Mouse (Mus musculus) MEL (cell line): ENCODE measurements around the gene Gm13691. TPM values are rescaled to one million over a fixed set of nuclear protein-coding genes. Genes with fewer than 3 reads are reported as not detected.

Experiments
- DNase-seq: peaks from one replicate; pipeline ENCODE4 v3.0.0; 2011; ENCODE audit warnings: low read depth, low spot score
- H3K27ac ChIP-seq: 2 replicates; pipeline ENCODE4 v1.5.1; 2012; ENCODE audit warnings: low read depth, mild to moderate bottlenecking, control low read depth, low read length, moderate library complexity; ENCODE audit not compliant: control insufficient read depth
- H3K27me3 ChIP-seq, 2 experiments: fragments of 150-350 bp in 1 of 2; sonication (generic) in 1 of 2; 2 replicates each; pipeline ENCODE4 v1.6.1; 2012; ENCODE audit warnings: low read length in 2 of 2, mild to moderate bottlenecking in 2 of 2, improper control_type of control experiment in 1 of 2, moderate library complexity in 1 of 2; ENCODE audit not compliant: insufficient read depth in 2 of 2, control insufficient read depth in 1 of 2
- H3K36me3 ChIP-seq, 2 experiments: 2 replicates each; pipeline ENCODE4 v1.6.1; 2012 to 2014; ENCODE audit warnings: low read length in 2 of 2, improper control_type of control experiment in 1 of 2, inconsistent platforms in 1 of 2, mild to moderate bottlenecking in 1 of 2; ENCODE audit not compliant: insufficient read depth in 2 of 2, control insufficient read depth in 1 of 2
- H3K4me1 ChIP-seq, 2 experiments: fragments of 150-350 bp in 1 of 2; sonication (generic) in 1 of 2; 2 replicates each; pipeline ENCODE4 v1.6.1; 2012; ENCODE audit warnings: low read length in 2 of 2, improper control_type of control experiment in 1 of 2, mild to moderate bottlenecking in 1 of 2; ENCODE audit not compliant: insufficient read depth in 2 of 2, control insufficient read depth in 1 of 2
- H3K4me3 ChIP-seq, 2 experiments: fragments of 150-350 bp in 1 of 2; sonication (generic) in 1 of 2; 2 replicates each; pipeline ENCODE4 v1.5.1; 2012; ENCODE audit warnings: low read depth in 2 of 2, low read length in 2 of 2, mild to moderate bottlenecking in 2 of 2, moderate library complexity in 2 of 2, control low read depth in 1 of 2, improper control_type of control experiment in 1 of 2; ENCODE audit not compliant: control insufficient read depth in 1 of 2, insufficient read depth in 1 of 2
- H3K79me2 ChIP-seq: 2 replicates; pipeline ENCODE4 v1.6.1; 2012; ENCODE audit warnings: mild to moderate bottlenecking, low read length, moderate library complexity; ENCODE audit not compliant: control insufficient read depth, poor library complexity, insufficient read depth
- H3K9ac ChIP-seq: 2 replicates; pipeline ENCODE4 v1.6.1; 2012; ENCODE audit warnings: low read depth, mild to moderate bottlenecking, control low read depth, low read length, moderate library complexity; ENCODE audit not compliant: control insufficient read depth, poor library complexity, severe bottlenecking
- H3K9me3 ChIP-seq: fragments of 150-350 bp; sonication (generic); replicated peaks from 2 replicates; pipeline ENCODE4 v1.6.1; 2012; ENCODE audit warnings: mild to moderate bottlenecking, low read length, improper control_type of control experiment, moderate library complexity; ENCODE audit not compliant: insufficient read depth
- E2F4 ChIP-seq: IDR thresholded peaks from 2 replicates; pipeline ENCODE4 v1.6.1; 2011; ENCODE audit warnings: low read depth, low read length, improper control_type of control experiment, borderline replicate concordance
- ETS1 ChIP-seq: IDR thresholded peaks from 2 replicates; pipeline ENCODE4 v1.6.1; 2012; ENCODE audit warnings: low read depth, mild to moderate bottlenecking, inconsistent platforms, low read length, improper control_type of control experiment, moderate library complexity
- MEF2A ChIP-seq: IDR thresholded peaks from 2 replicates; pipeline ENCODE4 v1.6.1; 2014; ENCODE audit warnings: low read depth, mild to moderate bottlenecking, inconsistent platforms, low read length, improper control_type of control experiment; ENCODE audit not compliant: poor library complexity, insufficient replicate concordance, severe bottlenecking; ENCODE audit errors: extremely low read depth
- MYC ChIP-seq: IDR thresholded peaks from 2 replicates; pipeline ENCODE4 v1.6.1; 2011; ENCODE audit warnings: low read depth, mild to moderate bottlenecking, low read length, improper control_type of control experiment, moderate library complexity
- RCOR1 ChIP-seq: IDR thresholded peaks from 2 replicates; pipeline ENCODE4 v1.6.1; 2012; ENCODE audit warnings: low read depth, mild to moderate bottlenecking, inconsistent platforms, low read length, improper control_type of control experiment
- USF1 ChIP-seq: IDR thresholded peaks from 2 replicates; pipeline ENCODE4 v1.6.1; 2014; ENCODE audit warnings: low read depth, mild to moderate bottlenecking, inconsistent platforms, low read length, improper control_type of control experiment, moderate library complexity
- polyA plus RNA-seq, 2 experiments: library from polyadenylated mRNA; stranded (reverse) in 1 of 2; unstranded in 1 of 2; fragments of >175 nt in 1 of 2; fragments of >200 nt in 1 of 2; gene quantifications; 2 replicates each; pipeline versions ENCODE4 v1.2.1 to v1.2.4; 2012; ENCODE audit warnings: low replicate concordance in 2 of 2, low read depth in 1 of 2; ENCODE audit not compliant: insufficient read length in 2 of 2, insufficient read depth in 1 of 2, missing spikeins in 1 of 2
- total RNA-seq: library from RNA; depleted of rRNA; stranded (reverse); fragments of 300-350 nt; gene quantifications from 2 replicates; pipeline ENCODE4 v1.2.3, GENCODE M21; 2012; rRNA removed

Gene Gm13691
- total and polyA plus RNA-seq, 3 experiments = 0.08 TPM; not detected in 1

- Histone ChIP-seq H3K79me2 (no peaks in the 10 kb centered on the region), H3K27ac (no peak overlapping the region), H3K4me1 (no peaks in the 10 kb centered on the region), H3K4me3 (no peak overlapping the region), H3K36me3 (no peaks in the 10 kb centered on the region), H3K27me3 (no peaks in the 10 kb centered on the region), H3K9ac (no peak overlapping the region), H3K9me3 (no peaks in the 10 kb centered on the region)
- no peak for DNase-seq
- TF ChIP-seq MYC (no peak), RCOR1 (no peak), E2F4 (no peak), MEF2A (no peak), USF1 (no peak), ETS1 (no peak)
- TF ChIP-seq, all 39 proteins: peak for 0
These were observed 48.9 kb downstream of the Gm13691 start for GRCm38 (mm10) chr2:84039277-84039676.

Other genes with a start within 250 kb of the Gm13691 start
- gene Fam171b, start 177.9 kb upstream of the Gm13691 start, total RNA-seq = not detected in 2 replicates
- gene Fam171b, start 177.9 kb upstream of the Gm13691 start, polyA plus RNA-seq = not detected
- not detected in 2 replicates for gene Zswim2, start 49.3 kb upstream of the Gm13691 start, total RNA-seq
- not detected for gene Zswim2, start 49.3 kb upstream of the Gm13691 start, polyA plus RNA-seq
- 0.08 TPM in 1 of 2 replicates, not detected in the other for gene Gm13698, start 34.9 kb upstream of the Gm13691 start, total RNA-seq
- under 1 TPM in 1 of 2 experiments, not detected in 1; 0.08 TPM for gene Gm13698, start 34.9 kb upstream of the Gm13691 start, polyA plus RNA-seq
- 0.08 TPM in 1 of 2 replicates, not detected in the other for gene Gm13693, start 29.1 kb upstream of the Gm13691 start, total RNA-seq
- gene Gm13693, start 29.1 kb upstream of the Gm13691 start, polyA plus RNA-seq = under 1 TPM in 1 of 2 experiments, not detected in 1; 0.08 TPM
- 0.08 TPM in 1 of 2 replicates, not detected in the other for gene Gm13695, start 23.2 kb upstream of the Gm13691 start, total RNA-seq
- gene Gm13695, start 23.2 kb upstream of the Gm13691 start, polyA plus RNA-seq = not detected
- gene Gm13696, start 17.4 kb upstream of the Gm13691 start, total RNA-seq = 0.08 TPM in 1 of 2 replicates, not detected in the other
- gene Gm13696, start 17.4 kb upstream of the Gm13691 start, polyA plus RNA-seq = under 1 TPM in 1 of 2 experiments, not detected in 1; 0.08 TPM
- 0.08 TPM in 1 of 2 replicates, not detected in the other for gene Gm13694, start 11.6 kb upstream of the Gm13691 start, total RNA-seq
- under 1 TPM in 1 of 2 experiments, not detected in 1; 0.08 TPM for gene Gm13694, start 11.6 kb upstream of the Gm13691 start, polyA plus RNA-seq
- gene Gm13697, start 5.8 kb upstream of the Gm13691 start, total RNA-seq = 0.08 TPM in 1 of 2 replicates, not detected in the other
- under 1 TPM in 1 of 2 experiments, not detected in 1; 0.08 TPM for gene Gm13697, start 5.8 kb upstream of the Gm13691 start, polyA plus RNA-seq